Mouse (Mus musculus) left cerebral cortex, postnatal 36 days (tissue): ENCODE measurements around the gene Hapln3. TPM values are rescaled to one million over a fixed set of nuclear protein-coding genes. Genes with fewer than 3 reads are reported as not detected.

Experiments
- DNase-seq, 2 experiments: peaks; one replicate each; pipeline ENCODE4 v3.0.0; 2021 to 2022; ENCODE audit warnings: low spot score in 2 of 2, mixed read lengths in 1 of 2
- intact Hi-C: fragments of 180-260 bp; cut with DNase I; formaldehyde crosslinking; loops from one replicate; pipeline ENCODE4 v1.15.1; 2025
- total RNA-seq, 2 experiments: library from RNA; stranded (reverse); gene quantifications; 2 replicates each; pipeline ENCODE4 v1.2.3; 2021

Hapln3 gene
- total RNA-seq, result 1 to 10 TPM; 1.2 to 3.2 TPM

DNA sequence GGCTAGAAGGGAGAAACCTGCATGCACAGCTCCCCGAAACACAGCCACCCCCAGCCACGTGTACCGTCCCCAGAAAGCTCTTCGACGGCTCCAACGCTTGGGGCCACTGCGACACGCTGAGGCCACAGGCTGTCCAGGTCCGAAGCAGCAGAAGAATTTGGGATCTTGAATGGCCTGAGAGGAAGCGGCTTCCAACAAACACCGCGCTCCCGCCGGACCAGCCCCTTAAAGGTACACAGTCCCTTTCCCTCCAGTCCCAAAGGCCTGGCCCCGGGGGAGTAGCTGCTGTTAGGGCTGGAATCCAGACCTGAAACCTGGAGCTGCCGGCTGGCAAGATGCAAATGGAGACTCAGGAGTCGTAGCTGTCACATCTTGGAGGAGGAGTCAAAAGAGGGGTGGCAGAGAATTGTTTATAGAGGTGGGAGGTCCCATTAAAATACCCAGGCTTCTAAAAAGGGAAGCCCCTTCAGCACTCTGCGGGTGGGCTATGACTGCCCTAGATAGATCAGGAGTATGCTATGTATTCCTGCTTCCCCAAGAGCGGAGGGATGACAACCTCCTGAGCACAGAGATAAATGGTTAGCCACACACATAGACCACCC lies at the start of gene Hapln3:
Gene Hapln3 (minus strand): TSS at position 176 of the 602 bp plus-strand sequence.
- intact Hi-C loops, result no loop called here
- DNase-seq, result no peak

DNA sequence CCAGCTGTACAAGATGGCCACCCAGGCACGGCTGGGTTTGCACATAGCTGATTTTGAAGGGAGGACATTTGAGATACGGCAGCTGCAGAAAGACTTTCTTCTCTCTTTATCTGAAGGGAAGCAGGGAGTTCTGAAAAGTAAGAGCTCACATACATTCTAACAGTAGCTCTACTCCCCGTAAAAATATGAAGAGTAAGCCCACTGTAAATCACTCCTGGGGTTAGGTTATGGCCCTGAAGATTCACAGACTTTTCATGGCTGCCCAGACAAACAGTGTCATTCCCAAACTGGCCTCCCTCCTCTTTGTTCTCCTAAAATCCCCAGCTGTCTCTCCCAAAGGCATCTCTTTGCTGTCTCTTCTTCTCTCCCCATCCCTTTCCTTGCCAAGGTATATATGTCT lies 43.0 kb upstream of the Hapln3 start:
- intact Hi-C loops, result no loop called here
- DNase-seq, result no peak

GRCm38 (mm10) chr7:79171782-79172181 lies 41.0 kb upstream of the Hapln3 start:
- intact Hi-C loops, result no loop called here
- no peak for DNase-seq

GRCm38 (mm10) chr7:79167006-79167562 lies 36.3 kb upstream of the Hapln3 start:
- no peak for DNase-seq
- intact Hi-C loops, result no loop called here

- DNase-seq, result no peak
- intact Hi-C loops, result no loop called here
Measured at GRCm38 (mm10) chr7:79159406-79159805, 28.6 kb upstream of the Hapln3 start.

DNA sequence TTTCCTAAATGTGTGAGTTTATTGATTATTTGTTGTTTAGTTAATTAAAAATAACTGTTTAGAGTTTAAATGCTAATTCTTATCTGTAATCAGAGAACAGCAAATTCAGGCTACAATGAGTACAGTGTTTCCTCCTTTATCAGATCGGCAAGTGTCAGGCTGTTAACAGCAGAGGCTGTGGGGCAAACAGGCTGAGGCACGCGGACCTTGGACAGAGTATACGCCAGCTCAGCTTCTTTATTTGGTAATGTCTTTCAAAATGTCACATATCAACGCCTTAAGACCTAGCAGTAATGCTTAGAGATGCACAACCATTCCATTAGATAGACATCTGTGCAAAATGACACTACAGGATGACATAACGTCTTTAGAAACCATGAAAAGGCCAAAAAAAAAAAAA lies 18.7 kb upstream of the Hapln3 start:
- intact Hi-C loops, result loop anchor here (2.0 to 5.0 kb wide), 2 partner anchors 43 to 79 kb away; no protein-coding TSS in a partner anchor
- no peak for DNase-seq

- peak; percentile 59 to 67 for DNase-seq
- intact Hi-C loops, result loop anchor here (2.0 to 5.0 kb wide), 2 partner anchors 44 to 80 kb away; no protein-coding TSS in a partner anchor
Measured at GRCm38 (mm10) chr7:79148711-79149266, 18.0 kb upstream of the Hapln3 start, which contains the start of gene Mfge8. TSS of gene Mfge8 (minus strand) at chr7:79149060.

GRCm38 (mm10) chr7:79147931-79148653 lies 17.3 kb upstream of the Hapln3 start:
- intact Hi-C loops, result loop anchor here (2.0 to 5.0 kb wide), 2 partner anchors 44 to 81 kb away; no protein-coding TSS in a partner anchor
- no peak for DNase-seq

- intact Hi-C loops, result loop anchor here (5.0 kb wide), 1 partner anchor 45 kb away; no protein-coding TSS in a partner anchor
- no peak for DNase-seq
Measured at GRCm38 (mm10) chr7:79147011-79147837, 16.4 kb upstream of the Hapln3 start.

DNA sequence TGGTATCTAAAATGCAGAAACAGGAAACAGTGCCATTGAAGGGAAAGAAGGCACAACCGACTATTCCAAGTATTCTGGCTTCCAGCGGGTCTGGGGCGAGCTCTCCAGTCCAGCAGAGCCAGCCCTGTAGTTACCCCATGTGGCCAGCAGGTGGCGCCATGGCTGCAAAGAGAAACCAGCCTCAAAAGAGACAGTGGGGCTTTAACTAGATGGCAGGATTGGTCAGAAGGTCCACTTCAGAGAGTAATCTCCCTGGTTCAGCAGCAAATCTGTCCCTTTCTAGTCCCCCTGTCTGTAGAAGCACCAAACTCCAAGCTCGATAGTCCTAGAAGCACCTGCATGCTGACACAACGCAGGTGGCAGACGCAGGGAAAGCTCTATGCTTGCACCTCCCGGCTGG lies 10.1 kb upstream of the Hapln3 start:
- DNase-seq, result peak; percentile 68 to 80
- intact Hi-C loops, result loop anchor here (1.0 to 5.0 kb wide), 2 partner anchors 87 to 211 kb away; no protein-coding TSS in a partner anchor

GRCm38 (mm10) chr7:79139891-79140591 lies 9.2 kb upstream of the Hapln3 start:
- no peak for DNase-seq
- intact Hi-C loops, result loop anchor here (1.0 to 5.0 kb wide), 2 partner anchors 88 to 212 kb away; no protein-coding TSS in a partner anchor

DNA sequence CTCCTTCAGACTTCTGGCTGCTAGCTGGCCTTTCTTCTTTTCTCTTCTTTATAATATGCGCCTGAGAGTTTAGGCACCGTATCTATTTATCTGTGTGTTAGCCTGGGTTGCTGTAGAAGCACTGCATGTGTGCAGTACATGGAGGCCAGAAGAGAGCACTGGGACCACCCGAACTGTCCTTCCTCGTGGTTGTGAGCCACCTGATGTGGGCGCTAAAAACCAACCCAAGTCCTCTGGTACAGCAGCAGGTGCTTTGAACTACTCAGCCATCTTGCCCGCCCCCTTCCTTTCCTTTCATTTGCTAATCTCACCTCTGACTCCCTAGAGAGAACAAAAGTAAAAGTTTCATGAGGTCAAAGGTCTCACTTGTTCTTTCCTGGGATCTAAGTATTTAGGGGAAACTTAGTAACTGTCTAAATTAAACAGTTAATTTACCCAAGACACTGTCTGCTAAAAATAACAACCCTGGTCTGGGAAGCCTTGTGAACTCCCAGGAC lies 8.6 kb upstream of the Hapln3 start:
- intact Hi-C loops, result no loop called here
- DNase-seq, result no peak

DNA sequence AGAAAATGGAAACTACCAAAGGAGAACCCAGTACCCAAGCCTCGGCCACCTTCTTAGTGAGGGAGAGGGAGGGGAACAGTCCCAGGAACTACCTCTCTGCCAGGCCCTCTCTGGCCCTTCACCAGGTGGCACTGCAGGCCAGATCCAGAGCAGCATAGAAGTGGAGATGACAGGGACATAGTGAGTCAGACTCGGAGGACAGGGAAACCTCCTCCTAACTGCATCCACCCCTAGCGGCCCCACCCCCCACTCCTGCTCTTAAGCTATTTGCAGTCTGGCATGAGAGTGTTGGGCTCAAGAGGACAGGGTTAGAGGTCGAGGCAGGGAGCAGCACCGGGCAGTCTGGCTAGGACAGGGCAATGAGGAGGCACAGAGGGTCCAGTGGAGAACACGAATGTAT lies 2.6 kb upstream of the Hapln3 start:
- intact Hi-C loops, result no loop called here
- no peak for DNase-seq

GRCm38 (mm10) chr7:79130385-79130784 lies 433 bp downstream of the Hapln3 start:
- DNase-seq, result no peak
- intact Hi-C loops, result no loop called here

DNA sequence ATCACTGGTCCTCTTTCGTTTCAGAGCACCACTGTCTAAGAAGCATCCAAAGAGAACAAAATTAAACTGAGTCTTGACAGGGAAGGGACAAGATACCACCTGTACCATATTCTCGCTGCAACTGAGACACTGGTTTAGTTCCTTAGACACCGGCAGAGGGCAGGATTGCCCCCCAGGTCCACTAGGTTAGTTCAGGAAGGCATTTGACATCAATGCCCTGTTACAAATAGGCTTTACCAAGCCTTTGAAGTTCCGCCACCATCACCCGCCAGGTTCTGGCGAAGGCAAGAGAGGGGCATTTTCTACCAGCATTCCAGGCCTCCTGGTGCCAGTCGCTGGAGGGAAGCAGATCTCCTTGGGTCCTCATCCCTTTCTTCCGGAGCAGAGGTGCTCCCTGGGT lies 935 bp downstream of the Hapln3 start:
- intact Hi-C loops, result no loop called here
- no peak for DNase-seq

- intact Hi-C loops, result no loop called here
- DNase-seq, result peak in 1 of 2 experiments; percentile 22
Measured at GRCm38 (mm10) chr7:79123465-79123864, 7.4 kb downstream of the Hapln3 start.

DNA sequence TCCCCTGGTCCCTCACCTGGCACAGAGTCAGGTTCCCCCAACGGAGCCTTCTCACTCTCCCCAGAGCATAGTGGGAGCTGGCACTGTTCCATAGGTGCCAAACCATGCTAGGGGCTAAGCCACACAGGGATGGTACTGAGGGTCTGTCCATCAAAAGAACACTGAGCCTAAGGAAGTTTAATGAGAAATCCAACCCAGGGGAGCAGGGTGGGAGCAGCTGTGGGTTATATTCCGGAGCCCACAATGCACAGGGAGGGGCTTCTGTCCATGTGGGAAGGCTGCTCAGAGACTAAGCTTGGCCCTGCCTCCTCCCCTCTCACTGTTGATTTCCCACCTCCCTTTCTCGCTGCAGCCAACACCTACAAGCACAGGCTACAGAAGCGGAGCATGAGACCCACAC lies 17.0 kb downstream of the Hapln3 start:
- DNase-seq, result no peak
- intact Hi-C loops, result no loop called here

DNA sequence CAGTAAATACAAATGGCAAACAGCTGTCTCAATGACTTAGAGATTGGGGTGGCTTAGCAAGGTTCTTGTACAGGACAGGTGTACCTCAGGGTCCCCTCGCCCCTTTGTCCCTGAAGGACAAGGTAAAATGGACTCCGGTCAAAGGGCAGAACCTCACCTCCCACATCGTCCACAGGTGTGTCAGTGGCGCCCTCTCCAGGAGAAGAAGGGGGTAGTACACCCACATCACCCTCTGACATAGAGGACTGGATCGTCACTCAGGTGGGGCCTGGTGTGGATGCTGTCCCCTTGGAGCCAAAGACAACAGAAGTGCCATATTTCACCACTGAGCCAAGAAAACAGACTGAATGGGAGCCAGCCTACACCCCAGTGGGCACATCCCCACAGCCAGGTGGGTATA lies 34.3 kb downstream of the Hapln3 start:
- DNase-seq, result no peak
- intact Hi-C loops, result no loop called here

GRCm38 (mm10) chr7:79089111-79089510 lies 41.7 kb downstream of the Hapln3 start:
- intact Hi-C loops, result loop anchor here (10.0 kb wide), 1 partner anchor 294 kb away; no protein-coding TSS in a partner anchor

More at GRCm38 (mm10) chr7:79089111-79089510, 41.7 kb downstream of the Hapln3 start:
- no peak for DNase-seq
